Mouse (Mus musculus) heart, embryonic 15.5 days (tissue): ENCODE data around the gene Tbk1. TPM values are rescaled to one million over a fixed set of nuclear protein-coding genes. Genes with fewer than 3 reads are reported as not detected.

ENCODE experiments used
- ATAC-seq: fragments of 200-750 bp; cut with Nextera tagmentation; replicated peaks from 2 replicates; pipeline ENCODE4 v1.8.0; 2017; ENCODE audit warnings: low read depth, moderate TSS enrichment; ENCODE audit not compliant: insufficient number of reproducible peaks, insufficient read depth, low FRiP score
- H3K27ac ChIP-seq: fragments of 300-500 bp; sonication (generic); 2 replicates; pipeline ENCODE4 v1.5.1; 2015; ENCODE audit warnings: mild to moderate bottlenecking, inconsistent platforms
- H3K27me3 ChIP-seq: fragments of 300-500 bp; sonication (generic); 2 replicates; pipeline ENCODE4 v1.6.1; 2015; ENCODE audit warnings: inconsistent platforms
- H3K36me3 ChIP-seq: fragments of 300-500 bp; sonication (generic); 2 replicates; pipeline ENCODE4 v1.6.1; 2015; ENCODE audit warnings: mild to moderate bottlenecking, inconsistent platforms
- H3K4me1 ChIP-seq: fragments of 300-500 bp; sonication (generic); replicated peaks from 2 replicates; pipeline ENCODE4 v1.6.1; 2015; ENCODE audit warnings: inconsistent platforms
- H3K4me2 ChIP-seq: fragments of 300-500 bp; sonication (generic); 2 replicates; pipeline ENCODE4 v1.6.1; 2015; ENCODE audit warnings: inconsistent platforms, mild to moderate bottlenecking, moderate library complexity
- H3K4me3 ChIP-seq: fragments of 300-500 bp; sonication (generic); 2 replicates; pipeline ENCODE4 v1.5.1; 2015; ENCODE audit warnings: mild to moderate bottlenecking, inconsistent platforms
- H3K9ac ChIP-seq: fragments of 300-500 bp; sonication (generic); 2 replicates; pipeline ENCODE4 v1.6.1; 2015; ENCODE audit warnings: mild to moderate bottlenecking, inconsistent platforms
- H3K9me3 ChIP-seq: fragments of 300-500 bp; sonication (generic); replicated peaks from 2 replicates; pipeline ENCODE4 v1.6.1; 2016; ENCODE audit warnings: inconsistent platforms
- WGBS: fragments of 180-500 bp; shearing (Covaris S2); methylation state at CpG from one replicate; pipeline ENCODE4 v1.1.7; 2015; ENCODE audit warnings: mixed read lengths; 5-methylcytosine and 5-hydroxymethylcytosine counted together
- polyA plus RNA-seq: library from polyadenylated mRNA; unstranded; fragments of >200 nt; fragmentation: Nextera tagmentation; extraction: Ambion mirVana; gene quantifications from 2 replicates; pipeline ENCODE4 v1.2.1, GENCODE M21; 2015

Gene Tbk1
- polyA plus RNA-seq, 1 experiment from 2014 or later = 22.0 TPM

GRCm38 (mm10) chr10:121569796-121570195 lies 16.8 kb downstream of the Tbk1 start:
- Histone ChIP-seq H3K9ac (no peak overlapping the region), H3K9me3 (no peaks in the 10 kb centered on the region), H3K27me3 (no peaks in the 10 kb centered on the region), H3K36me3 (peaks cover 50% of the 10 kb centered on the region), H3K4me1 (peaks cover 13% of the 10 kb centered on the region), H3K27ac (no peak overlapping the region), H3K4me3 (no peak overlapping the region), H3K4me2 (no peak overlapping the region)
- WGBS = 82% methylated on average over 6 of the region's 6 CpGs
- no peak for ATAC-seq

- H3K9me3 ChIP-seq = no peaks in the 10 kb centered on the region
- H3K9ac ChIP-seq = no peak overlapping the region
- H3K27me3 ChIP-seq = no peaks in the 10 kb centered on the region
- peak; percentile 76 for ATAC-seq
- H3K27ac ChIP-seq = peak overlapping the region; percentile 19; the same call in 1 of the 2 replicates
- peaks cover 13% of the 10 kb centered on the region for H3K4me1 ChIP-seq
- WGBS = 19% methylated on average over 23 of the region's 23 CpGs
- peak overlapping the region; percentile 25 for H3K4me3 ChIP-seq
- H3K4me2 ChIP-seq = peak overlapping the region; percentile 55
- H3K36me3 ChIP-seq = peaks cover 53% of the 10 kb centered on the region
These were observed 17.5 kb downstream of the Tbk1 start for GRCm38 (mm10) chr10:121569001-121569589.

- 77% methylated on average over 7 of the region's 7 CpGs for WGBS
- no peaks in the 10 kb centered on the region for H3K9me3 ChIP-seq
- no peak overlapping the region; the same call in 1 of the 2 replicates for H3K4me3 ChIP-seq
- H3K27me3 ChIP-seq = no peaks in the 10 kb centered on the region
- H3K4me1 ChIP-seq = peaks cover 13% of the 10 kb centered on the region
- no peak overlapping the region for H3K27ac ChIP-seq
- H3K36me3 ChIP-seq = peaks cover 58% of the 10 kb centered on the region
- no peak overlapping the region for H3K9ac ChIP-seq
- H3K4me2 ChIP-seq = peak overlapping the region; percentile 55
- no peak for ATAC-seq
These were observed 18.1 kb downstream of the Tbk1 start for GRCm38 (mm10) chr10:121568534-121568933.

- H3K9me3 ChIP-seq = no peaks in the 10 kb centered on the region
- no peak overlapping the region for H3K4me2 ChIP-seq
- no peak overlapping the region for H3K27ac ChIP-seq
- H3K9ac ChIP-seq = no peak overlapping the region
- H3K4me1 ChIP-seq = peaks cover 13% of the 10 kb centered on the region
- H3K4me3 ChIP-seq = no peak overlapping the region
- WGBS = 93% methylated on average over 10 of the region's 10 CpGs
- no peaks in the 10 kb centered on the region for H3K27me3 ChIP-seq
- H3K36me3 ChIP-seq = peaks cover 63% of the 10 kb centered on the region
- ATAC-seq = no peak
These were observed 18.6 kb downstream of the Tbk1 start for GRCm38 (mm10) chr10:121568026-121568425.

- no peaks in the 10 kb centered on the region for H3K27me3 ChIP-seq
- H3K36me3 ChIP-seq = peaks cover 54% of the 10 kb centered on the region
- 62% methylated on average over 8 of the region's 8 CpGs for WGBS
- peak; percentile 47; the same call in 1 of the 2 replicates for ATAC-seq
- peaks cover 10% of the 10 kb centered on the region for H3K4me1 ChIP-seq
- no peak overlapping the region for H3K9ac ChIP-seq
- no peaks in the 10 kb centered on the region for H3K9me3 ChIP-seq
- no peak overlapping the region for H3K4me3 ChIP-seq
- H3K4me2 ChIP-seq = no peak overlapping the region
- H3K27ac ChIP-seq = no peak overlapping the region
These were observed 22.1 kb downstream of the Tbk1 start for GRCm38 (mm10) chr10:121564447-121564846.

GRCm38 (mm10) chr10:121558231-121558630 lies 28.4 kb downstream of the Tbk1 start:
- ATAC-seq = no peak
- Histone ChIP-seq H3K36me3 (peaks cover 73% of the 10 kb centered on the region), H3K27me3 (no peaks in the 10 kb centered on the region), H3K9ac (no peak overlapping the region), H3K9me3 (no peaks in the 10 kb centered on the region), H3K4me1 (no peaks in the 10 kb centered on the region), H3K4me2 (no peak overlapping the region), H3K4me3 (no peak overlapping the region), H3K27ac (no peak overlapping the region)
- 67% methylated on average over 2 of the region's 2 CpGs for WGBS

- Histone ChIP-seq H3K4me1 (no peaks in the 10 kb centered on the region), H3K9me3 (no peaks in the 10 kb centered on the region), H3K4me2 (no peak overlapping the region), H3K27ac (no peak overlapping the region), H3K36me3 (peaks cover 80% of the 10 kb centered on the region), H3K27me3 (no peaks in the 10 kb centered on the region), H3K9ac (no peak overlapping the region), H3K4me3 (no peak overlapping the region)
- 73% methylated on average over 6 of the region's 6 CpGs for WGBS
- ATAC-seq = no peak
These were observed 30.3 kb downstream of the Tbk1 start for GRCm38 (mm10) chr10:121556263-121556662.

GRCm38 (mm10) chr10:121550334-121550733 lies 36.3 kb downstream of the Tbk1 start:
- Histone ChIP-seq H3K27me3 (no peaks in the 10 kb centered on the region), H3K9ac (no peak overlapping the region), H3K36me3 (peaks cover 80% of the 10 kb centered on the region), H3K4me3 (no peak overlapping the region), H3K9me3 (no peaks in the 10 kb centered on the region), H3K4me1 (peaks cover 7% of the 10 kb centered on the region; the same call in 1 of the 2 replicates), H3K4me2 (no peak overlapping the region), H3K27ac (no peak overlapping the region)
- 84% methylated on average over 9 of the region's 9 CpGs for WGBS
- no peak for ATAC-seq

GRCm38 (mm10) chr10:121549670-121550069 lies 36.9 kb downstream of the Tbk1 start:
- Histone ChIP-seq H3K9me3 (no peaks in the 10 kb centered on the region), H3K4me3 (no peak overlapping the region), H3K36me3 (peaks cover 77% of the 10 kb centered on the region), H3K4me2 (no peak overlapping the region), H3K9ac (no peak overlapping the region), H3K4me1 (peaks cover 7% of the 10 kb centered on the region; the same call in 1 of the 2 replicates), H3K27ac (no peak overlapping the region), H3K27me3 (no peaks in the 10 kb centered on the region)
- ATAC-seq = no peak
- 78% methylated on average over 5 of the region's 5 CpGs for WGBS

- Histone ChIP-seq H3K36me3 (peaks cover 56% of the 10 kb centered on the region), H3K27ac (no peak overlapping the region), H3K4me2 (no peak overlapping the region), H3K4me3 (no peak overlapping the region), H3K9me3 (no peaks in the 10 kb centered on the region), H3K4me1 (peaks cover 7% of the 10 kb centered on the region; the same call in 1 of the 2 replicates), H3K9ac (no peak overlapping the region), H3K27me3 (no peaks in the 10 kb centered on the region)
- no peak for ATAC-seq
- 38% methylated on average over 6 of the region's 6 CpGs for WGBS
These were observed 39.4 kb downstream of the Tbk1 start for GRCm38 (mm10) chr10:121547162-121547561.

GRCm38 (mm10) chr10:121543577-121543976 lies 43.0 kb downstream of the Tbk1 start:
- no peak overlapping the region for H3K4me3 ChIP-seq
- H3K27me3 ChIP-seq = no peaks in the 10 kb centered on the region
- H3K27ac ChIP-seq = no peak overlapping the region
- H3K4me1 ChIP-seq = peaks cover 7% of the 10 kb centered on the region; the same call in 1 of the 2 replicates
- H3K36me3 ChIP-seq = peaks cover 27% of the 10 kb centered on the region
- no peak for ATAC-seq
- 94% methylated on average over 6 of the region's 6 CpGs for WGBS
- no peaks in the 10 kb centered on the region for H3K9me3 ChIP-seq
- no peak overlapping the region for H3K9ac ChIP-seq
- H3K4me2 ChIP-seq = no peak overlapping the region

GRCm38 (mm10) chr10:121542156-121542555 lies 44.4 kb downstream of the Tbk1 start:
- H3K4me2 ChIP-seq = no peak overlapping the region
- H3K4me1 ChIP-seq = peaks cover 3% of the 10 kb centered on the region; the same call in 1 of the 2 replicates
- no peak for ATAC-seq
- peaks cover 19% of the 10 kb centered on the region for H3K36me3 ChIP-seq
- H3K9me3 ChIP-seq = no peaks in the 10 kb centered on the region
- H3K9ac ChIP-seq = no peak overlapping the region
- 89% methylated on average over 3 of the region's 3 CpGs for WGBS
- no peak overlapping the region for H3K4me3 ChIP-seq
- H3K27ac ChIP-seq = no peak overlapping the region
- H3K27me3 ChIP-seq = no peaks in the 10 kb centered on the region
